7 mouse cellular contexts compared by ENCODE assay signal in genomic region chr7:44854356-44855031, GRCm38 (mm10). TPM values are rescaled to one million over a fixed set of nuclear protein-coding genes. Genes with fewer than 3 reads are reported as not detected.
DNase-seq lines count a peak whose midpoint lies in the region; ATAC-seq and TF ChIP-seq lines count a peak whose summit lies in the region.

No protein-coding gene starts in this region.

- H3K9ac ChIP-seq in intestine, embryonic 14.5 days (ENCODE audit: low read length): peak overlapping the region; percentile 52
- peak overlapping the region; percentile 73 for H3K9ac ChIP-seq in limb, embryonic 13.5 days
- peak overlapping the region; percentile 76 for H3K9ac ChIP-seq in midbrain, embryonic 13.5 days (replicated peaks)

- H3K27ac ChIP-seq in cortical plate, adult 2 months (ENCODE audit: insufficient read depth, low read length): peak overlapping the region; percentile 92
- peak overlapping the region; percentile 91 for H3K27ac ChIP-seq in intestine, embryonic 14.5 days (ENCODE audit: low read depth)
- H3K27ac ChIP-seq in limb, embryonic 13.5 days: peak overlapping the region; percentile 93
- H3K27ac ChIP-seq in midbrain, embryonic 13.5 days: peak overlapping the region; percentile 89

- intact Hi-C loops in gastrocnemius, postnatal 36 days (cut with DNase I): no loop called here

- H3K4me2 ChIP-seq in intestine, embryonic 14.5 days (ENCODE audit: low read length): peak overlapping the region; percentile 82
- H3K4me2 ChIP-seq in limb, embryonic 13.5 days (replicated peaks): peak overlapping the region; percentile 90
- H3K4me2 ChIP-seq in midbrain, embryonic 13.5 days (replicated peaks): peak overlapping the region; percentile 81

- TF ChIP-seq POLR2A in cortical plate, adult 2 months (IDR thresholded peaks at IDR 0.05; ENCODE audit: extremely low read depth, insufficient read depth, low read length): peak; percentile 48

- peak overlapping the region; percentile 58 for H3K4me3 ChIP-seq in cortical plate, adult 2 months (ENCODE audit: insufficient read depth, low read length)
- peak overlapping the region; percentile 47 for H3K4me3 ChIP-seq in intestine, embryonic 14.5 days (ENCODE audit: low read depth, low read length)
- H3K4me3 ChIP-seq in limb, embryonic 13.5 days: peak overlapping the region; percentile 56
- H3K4me3 ChIP-seq in midbrain, embryonic 13.5 days (replicated peaks): peak overlapping the region; percentile 46

- ATAC-seq in intestine, embryonic 14.5 days (replicated peaks; ENCODE audit: low FRiP score, low TSS enrichment, low read depth): peak; percentile 54
- peak; percentile 17 for ATAC-seq in limb, embryonic 13.5 days (ENCODE audit: low FRiP score, low read depth)
- ATAC-seq in midbrain, embryonic 13.5 days: peak; percentile 4; the same call in 1 of the 2 replicates

- no peak for TF ChIP-seq CTCF in cortical plate, adult 2 months (IDR thresholded peaks at IDR 0.05; ENCODE audit: extremely low read depth, insufficient read depth, low read length)

- no peaks in the 10 kb centered on the region; the same call in 1 of the 2 replicates for H3K4me1 ChIP-seq in cortical plate, adult 2 months (ENCODE audit: control insufficient read depth, insufficient read depth, low read length)
- H3K4me1 ChIP-seq in intestine, embryonic 14.5 days (replicated peaks; ENCODE audit: control insufficient read depth, insufficient read depth, low read length): peaks cover 41% of the 10 kb centered on the region
- H3K4me1 ChIP-seq in limb, embryonic 13.5 days: peaks cover 73% of the 10 kb centered on the region
- peaks cover 75% of the 10 kb centered on the region for H3K4me1 ChIP-seq in midbrain, embryonic 13.5 days (replicated peaks)

- WGBS in intestine, embryonic 14.5 days: 2% methylated on average over 45 of the region's 45 CpGs
- WGBS in limb, embryonic 13.5 days: under 1% methylated on average over 42 of the region's 45 CpGs
- WGBS in midbrain, embryonic 13.5 days: 1% methylated on average over 45 of the region's 45 CpGs

- no peaks in the 10 kb centered on the region for H3K27me3 ChIP-seq in intestine, embryonic 14.5 days (replicated peaks; ENCODE audit: control insufficient read depth, insufficient read depth, low read length)
- no peaks in the 10 kb centered on the region for H3K27me3 ChIP-seq in limb, embryonic 13.5 days
- H3K27me3 ChIP-seq in midbrain, embryonic 13.5 days: no peaks in the 10 kb centered on the region

- H3K9me3 ChIP-seq in intestine, embryonic 14.5 days (ENCODE audit: control insufficient read depth, low read length): no peaks in the 10 kb centered on the region
- no peaks in the 10 kb centered on the region for H3K9me3 ChIP-seq in limb, embryonic 13.5 days
- H3K9me3 ChIP-seq in midbrain, embryonic 13.5 days: no peaks in the 10 kb centered on the region

- peaks cover 15% of the 10 kb centered on the region; the same call in 1 of the 2 replicates for H3K36me3 ChIP-seq in intestine, embryonic 14.5 days (ENCODE audit: control insufficient read depth, insufficient read depth, low read length)
- H3K36me3 ChIP-seq in limb, embryonic 13.5 days: peaks cover 22% of the 10 kb centered on the region
- peaks cover 16% of the 10 kb centered on the region for H3K36me3 ChIP-seq in midbrain, embryonic 13.5 days

- peak; percentile 95 for DNase-seq in adrenal gland, adult 8-10 months
- DNase-seq in gastrocnemius, postnatal 36 days: peak; percentile 81 to 86
- DNase-seq in intestine, embryonic 14.5 days (ENCODE audit: low spot score): peak; percentile 85
- DNase-seq in skeletal muscle tissue, adult 2 months (ENCODE audit: low read depth, low spot score): peak; percentile 77

RNA-seq across cellular contexts. Expression of gene Pnkp, which starts 2.4 kb away (rescaled TPM):
- 10 to 100 TPM; 46.6 to 56.6 (median 53.6) TPM for total RNA-seq in adrenal gland, adult 8-10 months (2022)
- polyA plus RNA-seq in cortical plate, adult 2 months (2012; rRNA removed): 35.6 and 40.8 TPM in 2 replicates
- total RNA-seq in gastrocnemius, postnatal 36 days (2021): 10 to 100 TPM; 14.9 to 18.7 TPM
- 26.4 and 29.7 TPM in 2 replicates for polyA plus RNA-seq in intestine, embryonic 14.5 days (2014; fragmentation: Nextera tagmentation; extraction: Ambion mirVana)
- polyA plus RNA-seq in limb, embryonic 13.5 days (2015; fragmentation: Nextera tagmentation; extraction: Ambion mirVana): 33.1 and 33.9 TPM in 2 replicates
- 32.3 and 38.5 TPM in 2 replicates for polyA plus RNA-seq in midbrain, embryonic 13.5 days (2015; fragmentation: Nextera tagmentation; extraction: Ambion mirVana)

RNA-seq across cellular contexts. Expression of gene Tbc1d17, which starts 5.6 kb away (rescaled TPM):
- 10 to 100 TPM; 69.4 to 94.9 (median 86.1) TPM for total RNA-seq in adrenal gland, adult 8-10 months (2022)
- 95.0 and 99.8 TPM in 2 replicates for polyA plus RNA-seq in cortical plate, adult 2 months (2012; rRNA removed)
- total RNA-seq in gastrocnemius, postnatal 36 days (2021): 10 to 100 TPM; 42.4 to 53.4 TPM
- 72.4 and 74.8 TPM in 2 replicates for polyA plus RNA-seq in intestine, embryonic 14.5 days (2014; fragmentation: Nextera tagmentation; extraction: Ambion mirVana)
- polyA plus RNA-seq in limb, embryonic 13.5 days (2015; fragmentation: Nextera tagmentation; extraction: Ambion mirVana): 86.0 and 90.5 TPM in 2 replicates
- 109 and 110 TPM in 2 replicates for polyA plus RNA-seq in midbrain, embryonic 13.5 days (2015; fragmentation: Nextera tagmentation; extraction: Ambion mirVana)

RNA-seq across cellular contexts. Expression of gene Akt1s1, which starts 5.7 kb away (rescaled TPM):
- 100 to 1,000 TPM; 106 to 137 (median 120) TPM for total RNA-seq in adrenal gland, adult 8-10 months (2022)
- polyA plus RNA-seq in cortical plate, adult 2 months (2012; rRNA removed): 97.5 and 101 TPM in 2 replicates
- total RNA-seq in gastrocnemius, postnatal 36 days (2021): 100 to 1,000 TPM; 111 to 122 TPM
- 63.7 and 68.0 TPM in 2 replicates for polyA plus RNA-seq in intestine, embryonic 14.5 days (2014; fragmentation: Nextera tagmentation; extraction: Ambion mirVana)
- 112 and 122 TPM in 2 replicates for polyA plus RNA-seq in limb, embryonic 13.5 days (2015; fragmentation: Nextera tagmentation; extraction: Ambion mirVana)
- 78.9 and 88.2 TPM in 2 replicates for polyA plus RNA-seq in midbrain, embryonic 13.5 days (2015; fragmentation: Nextera tagmentation; extraction: Ambion mirVana)

RNA-seq across cellular contexts. Expression of gene Ptov1, which starts 15.1 kb away (rescaled TPM):
- total RNA-seq in adrenal gland, adult 8-10 months (2022): 100 to 1,000 TPM; 273 to 304 (median 292) TPM
- polyA plus RNA-seq in cortical plate, adult 2 months (2012; rRNA removed): 359 and 377 TPM in 2 replicates
- total RNA-seq in gastrocnemius, postnatal 36 days (2021): 100 to 1,000 TPM; 129 to 153 TPM
- 318 and 338 TPM in 2 replicates for polyA plus RNA-seq in intestine, embryonic 14.5 days (2014; fragmentation: Nextera tagmentation; extraction: Ambion mirVana)
- 502 and 514 TPM in 2 replicates for polyA plus RNA-seq in limb, embryonic 13.5 days (2015; fragmentation: Nextera tagmentation; extraction: Ambion mirVana)
- 524 and 584 TPM in 2 replicates for polyA plus RNA-seq in midbrain, embryonic 13.5 days (2015; fragmentation: Nextera tagmentation; extraction: Ambion mirVana)

RNA-seq across cellular contexts. Expression of gene Med25, which starts 38.0 kb away (rescaled TPM):
- 100 to 1,000 TPM in 2 of 4 experiments, 10 to 100 TPM in 2; 85.0 to 118 (median 96.5) TPM for total RNA-seq in adrenal gland, adult 8-10 months (2022)
- 121 and 129 TPM in 2 replicates for polyA plus RNA-seq in cortical plate, adult 2 months (2012; rRNA removed)
- 10 to 100 TPM; 54.0 to 57.5 TPM for total RNA-seq in gastrocnemius, postnatal 36 days (2021)
- polyA plus RNA-seq in intestine, embryonic 14.5 days (2014; fragmentation: Nextera tagmentation; extraction: Ambion mirVana): 66.2 and 75.8 TPM in 2 replicates
- polyA plus RNA-seq in limb, embryonic 13.5 days (2015; fragmentation: Nextera tagmentation; extraction: Ambion mirVana): 118 and 119 TPM in 2 replicates
- 151 and 162 TPM in 2 replicates for polyA plus RNA-seq in midbrain, embryonic 13.5 days (2015; fragmentation: Nextera tagmentation; extraction: Ambion mirVana)

Comparison
In these comparisons a context has a peak if more than half of its experiments do, and no peak if none do; other contexts are left out.
1. Peak in every context shown above with its lines: DNase-seq, ATAC-seq, H3K4me3 ChIP-seq and H3K27ac ChIP-seq.
2. ATAC-seq: peak in every context shown above with its lines; median percentile 54 in intestine, embryonic 14.5 days; 17 in limb, embryonic 13.5 days; 4 in midbrain, embryonic 13.5 days.